Mouse (Mus musculus) spleen, adult 12 weeks (tissue): ENCODE measurements around the gene Rabgap1l.
"Not testable (repeated sequence)": the region's sequence is repeated elsewhere in the genome, so short reads cannot be mapped to it uniquely, and the experiment has no call there.

Source experiments
- DNase-seq: peaks from one replicate; pipeline ENCODE4 v3.0.0; 2022; ENCODE audit warnings: low spot score

Rabgap1l gene

GRCm38 (mm10) chr1:160693094-160693447 lies 99.9 kb downstream of the Rabgap1l start:
- no peak for DNase-seq

DNA sequence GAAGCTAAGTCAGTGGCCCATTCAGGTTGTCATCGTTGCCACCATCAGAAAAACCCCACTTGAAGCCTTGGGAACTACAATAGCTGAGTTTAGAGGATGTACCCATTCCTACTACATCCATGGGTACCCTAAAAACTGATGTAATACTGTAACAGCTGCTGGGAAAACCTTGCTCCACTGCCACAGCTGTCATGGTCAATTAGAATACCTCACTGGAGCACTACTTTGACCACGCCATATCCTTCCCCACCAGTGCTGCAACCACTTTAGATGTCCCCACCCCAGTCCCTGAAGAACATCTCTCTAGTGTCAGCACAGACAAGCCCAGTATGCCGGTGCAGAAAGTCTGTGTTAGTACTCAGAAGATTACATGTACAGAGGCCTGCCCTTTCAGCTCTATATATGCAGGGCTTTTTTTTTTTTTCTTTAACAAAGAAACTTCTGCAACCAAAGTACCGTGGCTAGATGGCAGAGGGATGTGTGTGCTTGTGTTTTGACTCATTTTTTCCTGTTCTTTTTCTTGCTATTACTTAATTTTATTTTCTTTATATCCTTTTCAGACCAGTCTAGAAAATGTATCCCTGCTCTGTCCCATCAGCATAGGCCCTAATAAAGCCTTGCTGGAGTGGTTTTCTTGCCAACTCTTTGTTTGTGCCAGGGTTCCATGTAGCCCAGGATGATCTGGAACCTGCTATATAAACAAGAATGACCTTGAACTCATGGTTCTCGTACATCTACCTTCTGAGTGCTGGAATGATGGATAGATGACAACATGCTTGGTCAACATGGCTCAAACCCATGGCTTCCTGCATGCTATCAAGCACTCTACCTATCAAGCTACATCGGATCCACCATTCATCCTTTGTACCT lies 100.6 kb downstream of the Rabgap1l start:
- no peak for DNase-seq

GRCm38 (mm10) chr1:160691196-160691590 lies 101.8 kb downstream of the Rabgap1l start:
- DNase-seq = no peak

DNA sequence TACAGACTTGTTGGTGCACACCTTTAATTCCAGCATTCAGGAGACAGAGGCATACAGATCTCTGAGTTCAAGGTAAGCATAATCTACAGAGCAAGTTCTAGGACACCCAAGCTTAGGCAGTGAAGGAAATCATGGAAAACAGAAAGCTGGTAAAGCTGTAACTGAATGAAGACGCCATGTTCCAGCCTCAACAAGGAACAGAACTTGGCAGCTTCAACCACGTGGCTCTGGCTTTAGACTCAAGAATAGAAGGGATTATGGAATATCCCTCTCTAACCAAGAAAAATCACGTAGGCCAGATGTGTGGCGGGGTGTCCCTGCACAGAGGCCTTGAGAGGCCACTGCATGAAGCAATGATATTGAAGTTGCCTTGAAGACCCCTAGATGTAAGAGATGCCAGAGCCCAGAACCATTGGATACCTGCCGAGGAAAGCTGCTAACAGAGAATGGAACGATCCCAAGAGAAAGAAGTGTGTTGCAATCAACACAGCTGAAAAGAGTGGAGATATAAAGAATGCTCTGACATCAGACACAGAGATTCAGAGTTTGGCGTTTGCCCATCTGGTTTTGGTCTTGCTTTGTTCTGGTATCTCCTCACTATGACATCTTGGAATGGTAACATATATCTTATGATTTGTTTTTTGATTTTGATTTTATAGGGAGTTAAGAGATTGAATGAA lies 102.4 kb downstream of the Rabgap1l start:
- no peak for DNase-seq

GRCm38 (mm10) chr1:160689511-160689910 lies 103.5 kb downstream of the Rabgap1l start:
- no peak for DNase-seq

DNA sequence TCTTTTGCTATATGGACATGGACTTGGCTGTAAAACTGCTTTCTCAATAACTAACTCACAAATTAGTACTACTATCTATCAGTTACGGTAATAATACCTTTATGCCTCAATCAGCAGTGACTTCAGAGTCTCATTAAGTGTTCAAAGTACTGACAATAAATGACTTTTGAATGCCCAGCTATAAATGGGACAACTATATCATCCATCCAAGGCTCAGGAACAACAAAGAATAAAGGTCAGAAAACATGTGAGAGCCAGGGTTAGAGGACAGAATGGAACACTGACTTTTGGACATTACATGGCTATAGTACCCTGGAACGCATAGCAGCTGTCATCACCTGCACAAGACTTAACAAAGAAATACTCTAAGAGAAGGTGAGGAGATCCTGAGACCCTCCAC lies 108.8 kb downstream of the Rabgap1l start:
- DNase-seq = no peak

- DNase-seq = no peak
These were observed 111.5 kb downstream of the Rabgap1l start for GRCm38 (mm10) chr1:160681398-160682050.

GRCm38 (mm10) chr1:160674763-160675162 lies 118.2 kb downstream of the Rabgap1l start:
- no peak for DNase-seq

DNA sequence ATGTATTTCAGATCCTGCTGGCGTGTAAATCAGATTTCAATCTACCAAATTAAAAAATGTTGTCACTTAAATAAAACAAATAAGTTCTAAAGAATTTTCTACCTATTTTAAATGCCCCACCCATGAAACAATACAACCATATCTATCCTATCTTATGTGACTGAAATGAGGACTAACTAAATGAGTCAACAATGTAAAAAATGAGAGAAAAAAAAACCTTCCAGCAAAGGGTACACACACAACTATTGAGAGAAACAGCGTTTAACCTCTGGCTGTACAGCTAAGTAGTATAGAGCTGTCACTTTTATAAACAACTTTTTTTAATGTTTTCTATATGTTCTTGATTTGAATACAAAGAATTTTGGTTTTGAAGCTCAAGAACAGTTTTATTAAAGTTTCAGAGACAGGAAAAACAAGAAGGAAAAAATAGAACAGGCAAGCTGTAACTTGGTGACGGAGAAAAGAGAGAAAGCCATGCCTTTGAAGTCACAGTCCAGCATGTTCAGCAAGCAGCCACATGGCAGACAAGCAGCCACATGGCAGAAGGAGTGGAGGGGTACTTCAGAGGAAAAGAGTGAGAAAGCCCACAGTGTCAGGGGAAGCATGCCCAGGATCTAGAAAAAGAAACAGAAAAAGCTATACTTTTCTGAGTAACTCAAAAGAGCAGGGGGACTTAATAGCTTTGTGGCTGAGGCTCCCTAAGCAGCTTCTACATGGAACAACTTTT lies 120.8 kb downstream of the Rabgap1l start:
- DNase-seq = no peak

DNA sequence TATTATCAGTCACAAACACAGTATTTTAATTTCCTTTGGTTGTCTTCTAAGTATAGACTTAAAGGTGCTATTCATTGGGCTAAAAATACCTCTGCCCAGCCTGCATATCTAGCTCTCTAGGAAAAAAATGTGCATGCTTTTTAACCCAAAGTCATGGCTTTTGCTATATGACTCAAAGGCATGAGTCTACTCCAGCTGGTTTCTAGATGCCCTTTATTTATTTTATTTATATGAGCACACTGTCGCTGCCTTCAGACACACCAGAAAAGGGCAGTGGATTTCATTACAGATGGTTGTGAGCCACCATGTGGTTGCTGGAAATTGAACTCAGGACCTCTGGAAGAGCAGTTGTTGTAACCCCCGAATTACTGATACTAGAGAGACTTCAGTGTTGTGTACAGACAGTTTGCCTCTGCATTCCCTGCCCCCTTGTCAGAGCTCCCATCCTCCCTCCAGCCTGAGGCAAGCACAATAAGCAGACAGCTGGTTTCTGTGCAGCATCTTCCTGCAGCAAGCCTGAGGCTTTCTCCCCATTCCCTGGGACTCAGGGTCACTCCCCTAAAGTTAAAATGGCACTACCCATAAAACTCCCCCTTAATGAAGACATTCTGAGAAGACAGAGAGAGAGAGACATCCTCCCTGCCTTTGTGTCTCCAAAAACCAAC lies 137.1 kb downstream of the Rabgap1l start:
- DNase-seq = no peak

DNA sequence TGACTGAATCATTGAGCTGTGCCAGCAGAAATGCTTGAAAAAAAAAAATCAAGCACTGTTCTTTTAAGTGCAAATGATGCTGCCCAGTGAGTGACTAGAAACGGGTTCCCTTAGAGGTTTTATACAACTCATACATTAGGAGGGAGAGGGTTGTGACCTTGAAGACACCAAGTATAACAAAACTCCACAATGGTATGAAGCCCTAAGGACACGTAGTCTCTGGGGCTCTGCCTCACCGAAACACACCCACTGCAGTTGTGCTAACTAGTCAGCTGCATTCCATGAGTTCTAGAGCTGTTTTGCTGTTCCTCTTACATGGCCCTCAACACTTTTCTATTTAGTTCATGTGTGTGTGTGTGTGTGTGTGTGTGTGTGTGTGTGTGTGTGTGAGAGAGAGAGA lies 141.3 kb downstream of the Rabgap1l start:
- no peak for DNase-seq

DNA sequence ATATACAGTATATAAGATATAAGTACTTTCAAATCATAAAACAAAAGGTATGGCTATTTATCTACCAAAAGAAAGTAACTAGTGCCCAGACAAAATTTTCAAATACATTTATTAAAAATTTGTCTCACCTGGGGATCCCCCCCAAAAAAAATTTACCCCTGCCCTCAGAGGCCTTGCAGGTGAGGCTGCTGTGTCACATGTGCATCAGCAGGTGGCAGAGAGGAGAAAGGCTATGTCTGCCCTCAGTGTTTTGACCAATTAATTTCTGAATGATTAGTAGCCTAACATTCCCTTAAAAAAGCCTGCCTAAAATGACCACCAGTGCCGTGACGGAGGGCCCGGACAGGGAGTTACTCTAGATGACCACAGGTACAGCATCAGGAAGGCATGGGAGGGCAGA lies 147.6 kb downstream of the Rabgap1l start:
- DNase-seq = no peak

- no peak for DNase-seq
These were observed 164.6 kb downstream of the Rabgap1l start for GRCm38 (mm10) chr1:160628213-160628932.

DNA sequence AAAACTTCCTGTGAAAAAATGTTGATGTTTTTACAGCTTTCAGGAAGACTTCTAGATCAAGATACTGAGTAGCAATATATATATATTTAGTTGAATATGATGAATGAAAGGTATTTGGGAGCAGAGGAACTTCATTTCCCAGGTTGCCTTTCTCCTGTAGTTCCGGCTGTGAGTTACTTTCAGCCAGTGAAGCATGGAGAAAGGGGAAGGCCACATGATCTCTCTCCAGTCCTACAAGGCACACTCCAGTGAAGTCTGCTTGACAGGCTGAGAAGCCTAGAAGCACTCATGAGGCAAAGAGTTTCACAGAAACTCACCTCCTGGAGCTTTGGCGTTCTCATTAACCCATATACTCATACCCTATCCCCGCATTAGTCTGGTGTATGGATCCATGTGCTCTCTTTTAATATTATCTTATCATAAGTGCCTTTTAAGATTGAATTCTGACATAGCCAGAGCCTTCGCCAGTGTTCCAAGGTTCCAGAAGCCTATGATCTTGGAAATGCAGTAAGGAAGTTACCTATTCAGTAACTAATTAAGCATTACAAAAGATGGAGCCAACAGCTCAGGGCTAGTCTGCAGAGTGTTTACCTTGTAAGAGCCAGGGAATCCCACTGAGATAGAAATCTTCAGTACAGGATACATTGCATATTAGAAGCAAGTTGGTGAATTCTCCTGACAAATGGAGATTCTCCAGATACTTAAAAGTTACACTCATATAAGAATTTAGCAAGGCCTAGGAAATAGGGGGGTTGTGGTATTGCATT lies 168.5 kb downstream of the Rabgap1l start:
- not testable (repeated sequence) for DNase-seq

GRCm38 (mm10) chr1:160618201-160618600 lies 174.8 kb downstream of the Rabgap1l start:
- no peak for DNase-seq

GRCm38 (mm10) chr1:160606425-160606824 lies 186.6 kb downstream of the Rabgap1l start:
- no peak for DNase-seq

GRCm38 (mm10) chr1:160603312-160603711 lies 189.7 kb downstream of the Rabgap1l start:
- not testable (repeated sequence) for DNase-seq

DNA sequence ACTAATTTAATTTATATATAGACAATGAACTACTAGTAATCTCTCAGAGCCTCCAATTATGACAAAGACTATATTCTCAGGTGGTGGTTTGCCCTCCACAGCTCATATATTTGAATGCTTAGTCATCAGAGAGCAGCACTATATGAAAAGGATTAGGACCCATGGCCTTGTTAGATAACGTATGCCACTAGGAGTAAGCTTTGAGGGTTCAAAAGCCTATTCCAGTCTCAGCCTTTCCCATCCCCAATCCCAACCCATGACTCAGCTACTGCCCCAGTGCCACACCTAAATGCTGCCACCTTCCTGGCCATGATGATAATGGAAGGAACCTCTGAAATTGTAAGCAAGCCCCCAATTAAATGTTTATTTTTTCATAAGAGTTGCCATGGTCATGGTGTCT lies 195.6 kb downstream of the Rabgap1l start:
- DNase-seq = no peak

DNA sequence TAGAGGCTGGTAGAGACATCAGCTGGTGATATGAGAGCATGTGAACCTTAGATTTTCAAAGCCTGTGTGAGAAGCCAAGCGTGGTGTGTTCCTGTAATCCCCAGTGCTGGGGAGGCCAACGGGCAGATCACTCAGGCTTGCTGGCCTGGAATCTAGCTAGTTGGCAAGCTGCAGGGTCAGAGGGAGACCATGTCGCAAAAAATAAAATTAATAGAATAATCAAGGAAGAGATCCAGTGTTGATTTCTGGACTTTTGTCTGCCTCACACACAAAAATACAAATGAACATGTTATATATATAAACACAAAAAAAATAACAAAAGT lies 196.1 kb downstream of the Rabgap1l start:
- DNase-seq = no peak

DNA sequence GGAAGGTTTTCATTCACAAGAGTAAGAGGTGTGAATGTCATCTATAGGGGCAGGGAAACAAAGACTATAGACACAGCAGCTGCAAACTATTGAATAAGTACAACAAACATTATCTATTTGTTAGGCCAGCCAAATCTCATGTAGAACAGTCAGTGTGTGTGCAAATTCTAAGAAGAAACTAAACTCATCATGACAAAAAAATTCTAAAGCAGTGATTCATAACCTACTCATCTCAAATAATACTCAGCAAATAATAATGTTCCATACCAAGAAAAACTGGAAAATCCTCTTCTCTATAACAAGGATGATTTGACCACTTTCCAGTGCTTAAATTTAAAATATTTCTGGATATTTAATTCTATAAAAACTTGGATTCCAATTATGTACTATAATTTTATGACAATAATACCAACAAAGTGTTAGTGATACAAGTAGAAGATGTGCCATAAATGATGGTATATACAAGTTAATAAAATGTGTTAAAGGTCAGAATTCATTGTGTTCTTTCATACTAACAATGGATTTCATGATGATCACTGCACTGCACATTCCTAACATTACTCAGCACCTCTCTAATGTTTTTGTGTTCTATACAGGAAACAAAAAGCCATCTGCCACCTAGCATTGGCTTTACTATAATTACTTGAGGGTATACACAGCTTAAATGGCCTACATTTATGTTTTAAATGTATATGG lies 196.6 kb downstream of the Rabgap1l start:
- no peak for DNase-seq
